Mouse (Mus musculus) embryonic facial prominence, embryonic 11.5 days (tissue): ENCODE results near the gene Catip. TPM values are rescaled to one million over a fixed set of nuclear protein-coding genes. Genes with fewer than 3 reads are reported as not detected.

ENCODE experiments used
- ATAC-seq: fragments of 200-750 bp; cut with Nextera tagmentation; replicated peaks from 2 replicates; pipeline ENCODE4 v1.8.0; 2017; ENCODE audit warnings: low read depth; ENCODE audit not compliant: insufficient number of reproducible peaks, low FRiP score, low TSS enrichment
- DNase-seq: peaks from one replicate; pipeline ENCODE4 v3.0.0-alpha.2; 2015; ENCODE audit warnings: low spot score
- H3K27ac ChIP-seq: fragments of 300-500 bp; sonication (generic); replicated peaks from 2 replicates; pipeline ENCODE4 v1.5.1; 2014; ENCODE audit warnings: mild to moderate bottlenecking, low read depth, low read length, control low read depth
- H3K27me3 ChIP-seq: fragments of 300-500 bp; sonication (generic); 2 replicates; pipeline ENCODE4 v1.6.1; 2014; ENCODE audit warnings: mild to moderate bottlenecking, low read length, moderate library complexity, mixed read lengths; ENCODE audit not compliant: control insufficient read depth, insufficient read depth
- H3K36me3 ChIP-seq: fragments of 300-500 bp; sonication (generic); replicated peaks from 2 replicates; pipeline ENCODE4 v1.6.1; 2014; ENCODE audit warnings: low read depth, mild to moderate bottlenecking, low read length, moderate library complexity, mixed read lengths; ENCODE audit not compliant: control insufficient read depth, insufficient read depth
- H3K4me1 ChIP-seq: fragments of 300-500 bp; sonication (generic); 2 replicates; pipeline ENCODE4 v1.6.1; 2014; ENCODE audit warnings: low read length, mixed read lengths; ENCODE audit not compliant: control insufficient read depth, insufficient read depth
- H3K4me2 ChIP-seq: fragments of 300-500 bp; sonication (generic); 2 replicates; pipeline ENCODE4 v1.6.1; 2014; ENCODE audit warnings: low read depth, mild to moderate bottlenecking, control low read depth, low read length, moderate library complexity
- H3K4me3 ChIP-seq: fragments of 300-500 bp; sonication (generic); 2 replicates; pipeline ENCODE4 v1.5.1; 2014; ENCODE audit warnings: low read depth, low read length, control low read depth
- H3K9ac ChIP-seq: fragments of 300-500 bp; sonication (generic); replicated peaks from 2 replicates; pipeline ENCODE4 v1.6.1; 2014; ENCODE audit warnings: mild to moderate bottlenecking, control low read depth, low read length
- H3K9me3 ChIP-seq: fragments of 300-500 bp; sonication (generic); replicated peaks from 2 replicates; pipeline ENCODE4 v1.6.1; 2016; ENCODE audit warnings: mild to moderate bottlenecking, low read length, inconsistent platforms, mixed read lengths; ENCODE audit not compliant: control insufficient read depth
- WGBS: fragments of 180-500 bp; shearing (Covaris S2); extraction: QIAGEN DNeasy Blood & Tissue Kit; methylation state at CpG from one replicate; pipeline ENCODE4 v1.1.7; 2014; 5-methylcytosine and 5-hydroxymethylcytosine counted together
- polyA plus RNA-seq: library from polyadenylated mRNA; unstranded; fragments of >200 nt; fragmentation: Nextera tagmentation; extraction: Ambion mirVana; gene quantifications from 2 replicates; pipeline ENCODE4 v1.2.1, GENCODE M21; 2014

Catip gene
- polyA plus RNA-seq, 1 experiment from 2014 or later = 0.22 TPM

GRCm38 (mm10) chr1:74331046-74331681 is 30.7 kb upstream of the Catip start:
- H3K36me3 ChIP-seq = no peaks in the 10 kb centered on the region
- no peaks in the 10 kb centered on the region for H3K9me3 ChIP-seq
- no peaks in the 10 kb centered on the region for H3K27me3 ChIP-seq
- no peak overlapping the region for H3K4me3 ChIP-seq
- 81% methylated on average over 4 of the region's 4 CpGs for WGBS
- no peak overlapping the region for H3K27ac ChIP-seq
- no peak overlapping the region for H3K9ac ChIP-seq
- no peak for ATAC-seq
- H3K4me1 ChIP-seq = no peaks in the 10 kb centered on the region
- no peak for DNase-seq
- no peak overlapping the region for H3K4me2 ChIP-seq

GRCm38 (mm10) chr1:74332241-74332763 is 29.6 kb upstream of the Catip start:
- under 1% methylated on average over 35 of the region's 36 CpGs for WGBS
- peak; percentile 98 for ATAC-seq
- DNase-seq = peak; percentile 98
- no peaks in the 10 kb centered on the region for H3K4me1 ChIP-seq
- no peaks in the 10 kb centered on the region for H3K27me3 ChIP-seq
- H3K36me3 ChIP-seq = no peaks in the 10 kb centered on the region
- H3K4me3 ChIP-seq = peak overlapping the region; percentile 50
- H3K4me2 ChIP-seq = peak overlapping the region; percentile 62
- no peak overlapping the region for H3K27ac ChIP-seq
- H3K9ac ChIP-seq = peak overlapping the region; percentile 56
- H3K9me3 ChIP-seq = no peaks in the 10 kb centered on the region

- ATAC-seq (no peak), DNase-seq (no peak)
- Histone ChIP-seq H3K4me1 (no peaks in the 10 kb centered on the region), H3K27me3 (no peaks in the 10 kb centered on the region), H3K9ac (peak overlapping the region; percentile 56), H3K4me3 (peak overlapping the region; percentile 50), H3K4me2 (peak overlapping the region; percentile 62), H3K9me3 (no peaks in the 10 kb centered on the region), H3K36me3 (no peaks in the 10 kb centered on the region), H3K27ac (no peak overlapping the region)
- 5% methylated on average over 9 of the region's 9 CpGs for WGBS
Observed at GRCm38 (mm10) chr1:74332930-74333329, 29.0 kb upstream of the Catip start.

GRCm38 (mm10) chr1:74334607-74335006 is 27.3 kb upstream of the Catip start:
- Histone ChIP-seq H3K9ac (peak overlapping the region; percentile 18; the same call in 1 of the 2 replicates), H3K9me3 (no peaks in the 10 kb centered on the region), H3K36me3 (no peaks in the 10 kb centered on the region), H3K4me3 (no peak overlapping the region), H3K4me1 (no peaks in the 10 kb centered on the region), H3K27ac (no peak overlapping the region), H3K27me3 (no peaks in the 10 kb centered on the region), H3K4me2 (no peak overlapping the region)
- ATAC-seq (no peak), DNase-seq (no peak)
- WGBS = 57% methylated on average over 3 of the region's 3 CpGs

- no peak overlapping the region for H3K27ac ChIP-seq
- WGBS = 43% methylated on average over 4 of the region's 4 CpGs
- H3K27me3 ChIP-seq = no peaks in the 10 kb centered on the region
- DNase-seq (no peak), ATAC-seq (no peak)
- no peaks in the 10 kb centered on the region for H3K4me1 ChIP-seq
- H3K36me3 ChIP-seq = no peaks in the 10 kb centered on the region
- H3K9ac ChIP-seq = no peak overlapping the region
- H3K9me3 ChIP-seq = no peaks in the 10 kb centered on the region
- H3K4me3 ChIP-seq = no peak overlapping the region
- no peak overlapping the region for H3K4me2 ChIP-seq
Observed at GRCm38 (mm10) chr1:74335033-74335432, 26.9 kb upstream of the Catip start.

- ATAC-seq = no peak
- 80% methylated on average over 6 of the region's 6 CpGs for WGBS
- H3K9me3 ChIP-seq = no peaks in the 10 kb centered on the region
- H3K9ac ChIP-seq = no peak overlapping the region
- no peak overlapping the region for H3K4me3 ChIP-seq
- DNase-seq = no peak
- H3K27me3 ChIP-seq = no peaks in the 10 kb centered on the region
- no peaks in the 10 kb centered on the region for H3K4me1 ChIP-seq
- H3K36me3 ChIP-seq = no peaks in the 10 kb centered on the region
- H3K27ac ChIP-seq = no peak overlapping the region
- no peak overlapping the region for H3K4me2 ChIP-seq
Observed at GRCm38 (mm10) chr1:74335436-74336170, 26.3 kb upstream of the Catip start.

- Histone ChIP-seq H3K4me3 (no peak overlapping the region), H3K4me2 (no peak overlapping the region), H3K27ac (no peak overlapping the region), H3K4me1 (no peaks in the 10 kb centered on the region), H3K9me3 (no peaks in the 10 kb centered on the region), H3K27me3 (no peaks in the 10 kb centered on the region), H3K36me3 (no peaks in the 10 kb centered on the region), H3K9ac (no peak overlapping the region)
- no peak for DNase-seq
- no peak for ATAC-seq
- WGBS = 82% methylated on average over 3 of the region's 3 CpGs
Observed at GRCm38 (mm10) chr1:74337241-74337771, 24.6 kb upstream of the Catip start.

- WGBS = 83% methylated on average over 5 of the region's 5 CpGs
Observed at GRCm38 (mm10) chr1:74338013-74338412, 23.9 kb upstream of the Catip start.

More at GRCm38 (mm10) chr1:74338013-74338412, 23.9 kb upstream of the Catip start:
- no peaks in the 10 kb centered on the region for H3K9me3 ChIP-seq
- no peak overlapping the region for H3K4me2 ChIP-seq
- DNase-seq (no peak), ATAC-seq (no peak)
- no peak overlapping the region for H3K4me3 ChIP-seq
- no peaks in the 10 kb centered on the region for H3K36me3 ChIP-seq
- no peaks in the 10 kb centered on the region for H3K4me1 ChIP-seq
- no peaks in the 10 kb centered on the region for H3K27me3 ChIP-seq
- H3K27ac ChIP-seq = no peak overlapping the region
- no peak overlapping the region for H3K9ac ChIP-seq
